Mouse (Mus musculus) T-helper 1 cell (primary cell): ENCODE data around the gene Pih1d1.
"Not testable (repeated sequence)": the region's sequence is repeated elsewhere in the genome, so short reads cannot be mapped to it uniquely, and the experiment has no call there.

Experiments used
- in situ Hi-C: fragments of 300-600 bp; cut with MboI, MseI; formaldehyde crosslinking; loops from one replicate; pipeline ENCODE4 v1.15.1; 2025; ENCODE audit warnings: high pct_unique_total_duplicates

Gene Pih1d1

GRCm38 (mm10) chr7:45166950-45167401, 12.9 kb downstream of the Pih1d1 start:
- in situ Hi-C loops: no loop called here

GRCm38 (mm10) chr7:45167761-45168445, 13.8 kb downstream of the Pih1d1 start:
- in situ Hi-C loops: no loop called here

DNA sequence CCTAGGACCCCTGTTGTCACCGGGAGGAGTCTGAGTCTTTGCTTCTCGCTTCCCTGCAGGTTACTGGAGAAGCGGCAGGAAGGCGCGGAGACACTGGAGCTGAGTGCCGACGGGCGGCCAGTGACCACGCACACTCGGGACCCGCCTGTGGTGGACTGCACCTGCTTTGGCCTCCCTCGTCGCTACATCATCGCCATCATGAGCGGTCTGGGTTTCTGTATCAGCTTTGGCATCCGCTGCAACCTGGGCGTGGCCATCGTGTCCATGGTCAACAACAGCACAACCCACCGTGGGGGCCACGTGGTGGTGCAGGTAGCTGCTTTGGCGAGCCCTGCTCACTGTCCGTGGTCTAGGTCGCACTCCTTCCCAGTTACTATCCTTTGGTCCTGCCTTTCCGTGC, 14.6 kb downstream of the Pih1d1 start:
- in situ Hi-C loops: no loop called here

- in situ Hi-C loops: no loop called here
Measured at GRCm38 (mm10) chr7:45169495-45169894, 15.4 kb downstream of the Pih1d1 start.

DNA sequence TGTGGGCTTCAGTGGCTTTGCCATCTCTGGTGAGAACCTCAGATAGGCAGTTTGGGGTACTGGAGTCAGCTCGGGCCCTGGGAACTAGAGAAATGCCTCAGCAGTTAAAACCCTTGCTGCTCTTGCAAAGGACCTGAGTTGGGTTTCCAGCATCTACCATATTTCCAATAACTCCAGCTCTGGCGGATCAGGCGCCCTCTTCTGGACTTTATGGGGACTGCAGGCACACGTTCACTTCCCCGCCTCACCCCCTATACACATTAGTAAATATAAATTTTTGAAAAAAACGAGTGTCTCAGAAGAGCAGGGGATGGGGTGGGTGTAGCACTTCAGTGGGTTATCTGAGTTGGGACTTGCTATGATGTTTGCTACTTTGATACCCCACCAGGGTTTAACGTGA, 18.9 kb downstream of the Pih1d1 start:
- in situ Hi-C loops: no loop called here

DNA sequence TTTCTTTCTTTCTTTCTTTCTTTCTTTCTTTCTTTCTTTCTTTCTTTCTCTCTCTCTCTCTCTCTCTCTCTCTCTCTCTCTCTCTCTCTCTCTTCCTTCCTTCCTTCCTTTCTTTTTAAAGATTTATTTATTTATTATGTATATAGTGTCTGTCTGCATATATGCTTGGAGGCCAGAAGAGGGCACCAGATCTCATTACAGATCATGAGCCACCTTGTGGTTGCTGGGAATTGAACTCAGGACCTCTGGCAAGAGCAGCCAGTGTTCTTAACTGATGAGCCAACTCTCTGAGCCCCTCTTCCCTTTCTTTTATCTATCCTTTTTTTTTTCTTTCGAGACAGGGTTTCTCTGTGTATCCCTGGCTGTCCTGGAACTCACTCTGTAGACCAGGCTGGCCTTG, 19.7 kb downstream of the Pih1d1 start:
- in situ Hi-C loops: not testable (repeated sequence)

DNA sequence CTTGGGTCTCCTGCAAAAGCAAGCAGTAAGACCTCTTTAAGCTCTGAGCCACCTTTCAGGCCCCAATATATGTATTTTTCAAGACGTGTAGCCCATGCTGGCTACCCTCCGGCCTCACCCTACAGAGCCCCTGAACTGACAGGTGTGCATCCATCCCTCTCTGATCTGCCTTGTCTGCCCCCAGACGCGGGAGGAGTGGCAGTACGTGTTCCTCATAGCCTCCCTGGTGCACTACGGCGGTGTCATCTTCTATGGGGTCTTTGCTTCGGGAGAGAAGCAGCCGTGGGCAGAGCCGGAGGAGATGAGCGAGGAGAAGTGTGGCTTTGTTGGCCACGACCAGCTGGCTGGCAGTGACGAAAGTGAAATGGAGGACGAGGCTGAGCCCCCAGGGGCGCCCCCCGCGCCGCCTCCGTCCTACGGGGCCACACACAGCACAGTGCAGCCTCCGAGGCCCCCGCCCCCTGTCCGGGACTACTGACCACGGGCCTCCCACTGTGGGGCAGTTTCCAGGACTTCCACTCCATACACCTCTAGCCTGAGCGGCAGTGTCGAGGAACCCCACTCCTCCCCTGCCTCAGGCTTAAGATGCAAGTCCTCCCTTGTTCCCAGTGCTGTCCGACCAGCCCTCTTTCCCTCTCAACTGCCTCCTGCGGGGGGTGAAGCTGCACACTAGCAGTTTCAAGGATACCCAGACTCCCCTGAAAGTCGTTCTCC, 20.6 kb downstream of the Pih1d1 start:
- in situ Hi-C loops: no loop called here

DNA sequence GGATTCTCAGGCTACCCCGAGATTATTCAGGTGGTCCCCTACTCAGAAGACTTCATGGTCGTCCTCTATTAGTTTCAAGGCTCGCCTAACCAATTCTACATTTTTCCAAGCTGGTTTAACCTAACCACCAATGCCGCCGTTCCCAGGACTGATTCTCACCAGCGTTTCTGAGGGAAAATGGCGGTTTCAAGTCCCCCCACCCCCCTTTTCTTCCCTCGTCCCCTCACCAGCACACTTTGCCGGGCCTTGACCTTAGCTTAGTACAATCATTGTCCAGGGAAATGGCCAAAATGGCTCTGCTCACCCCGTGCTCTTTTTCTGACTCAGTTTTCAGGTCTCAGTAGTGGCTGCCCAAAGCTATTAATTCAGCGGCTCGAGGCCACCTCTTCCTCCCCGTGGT, 21.3 kb downstream of the Pih1d1 start:
- in situ Hi-C loops: no loop called here

GRCm38 (mm10) chr7:45175929-45176328, 21.8 kb downstream of the Pih1d1 start:
- in situ Hi-C loops: no loop called here

GRCm38 (mm10) chr7:45176356-45176755, 22.3 kb downstream of the Pih1d1 start:
- in situ Hi-C loops: no loop called here

GRCm38 (mm10) chr7:45178550-45178949, 24.4 kb downstream of the Pih1d1 start:
- in situ Hi-C loops: no loop called here

GRCm38 (mm10) chr7:45179469-45179868, 25.4 kb downstream of the Pih1d1 start, which contains the start of gene Gfy:
Gene Gfy (minus strand): TSS chr7:45179569.
- in situ Hi-C loops: no loop called here

DNA sequence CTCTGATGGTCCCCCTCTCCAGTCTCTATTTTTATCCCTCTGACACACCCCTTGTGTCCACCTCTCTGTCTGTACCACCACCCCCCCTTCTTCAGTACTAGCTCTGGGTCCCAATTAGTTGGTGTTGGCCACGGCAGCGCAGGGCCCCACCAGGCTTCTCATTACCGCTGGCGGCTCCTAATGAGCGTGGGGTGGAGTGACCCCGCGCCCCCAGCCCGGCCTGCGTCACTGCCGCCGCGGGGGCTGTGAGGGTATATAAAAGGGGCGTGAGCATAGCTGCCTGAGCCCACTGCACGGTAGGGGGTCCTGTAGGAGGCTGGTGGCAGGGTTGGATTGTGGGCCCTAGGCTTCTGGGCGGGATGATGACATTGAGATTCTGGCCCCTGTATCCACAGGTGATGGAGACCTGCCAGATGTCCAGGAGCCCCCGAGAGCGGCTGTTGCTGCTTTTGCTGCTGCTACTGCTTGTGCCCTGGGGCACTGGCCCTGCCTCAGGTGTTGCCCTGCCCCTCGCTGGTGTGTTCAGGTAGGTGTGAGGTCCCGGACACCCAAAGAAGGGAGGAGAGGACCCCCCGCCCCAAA, 26.9 kb downstream of the Pih1d1 start, which contains the start of gene Pth2:
Gene Pth2, plus strand, starts transcription at position 100 of the 582 bp plus-strand sequence.
- in situ Hi-C loops: no loop called here

GRCm38 (mm10) chr7:45181540-45181939, 27.4 kb downstream of the Pih1d1 start:
- in situ Hi-C loops: no loop called here

DNA sequence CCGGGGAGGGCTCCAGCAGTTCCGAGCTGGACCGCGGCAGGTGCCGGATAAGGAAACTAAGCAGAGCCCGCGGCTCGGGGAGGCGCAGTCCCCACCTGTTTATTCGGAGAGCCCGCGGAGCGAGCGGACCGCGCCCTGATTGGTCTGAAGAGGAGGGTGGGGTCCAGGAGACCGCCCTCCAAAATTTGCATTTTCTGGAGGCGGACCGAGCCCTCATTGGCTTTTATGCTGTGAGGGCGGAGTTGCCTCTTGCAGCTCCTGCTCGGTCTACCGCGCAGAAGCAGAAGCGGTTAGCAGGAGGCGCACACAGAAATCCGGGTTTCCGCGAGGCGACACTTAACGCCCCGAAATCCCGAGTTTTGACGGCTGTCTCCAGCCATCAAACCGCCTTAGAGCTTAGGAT, 28.1 kb downstream of the Pih1d1 start:
- in situ Hi-C loops: no loop called here

- in situ Hi-C loops: no loop called here
Measured at GRCm38 (mm10) chr7:45182606-45183005, 28.5 kb downstream of the Pih1d1 start.

- in situ Hi-C loops: no loop called here
Measured at GRCm38 (mm10) chr7:45183672-45184071, 29.6 kb downstream of the Pih1d1 start.

GRCm38 (mm10) chr7:45185921-45186320, 31.8 kb downstream of the Pih1d1 start:
- in situ Hi-C loops: no loop called here

DNA sequence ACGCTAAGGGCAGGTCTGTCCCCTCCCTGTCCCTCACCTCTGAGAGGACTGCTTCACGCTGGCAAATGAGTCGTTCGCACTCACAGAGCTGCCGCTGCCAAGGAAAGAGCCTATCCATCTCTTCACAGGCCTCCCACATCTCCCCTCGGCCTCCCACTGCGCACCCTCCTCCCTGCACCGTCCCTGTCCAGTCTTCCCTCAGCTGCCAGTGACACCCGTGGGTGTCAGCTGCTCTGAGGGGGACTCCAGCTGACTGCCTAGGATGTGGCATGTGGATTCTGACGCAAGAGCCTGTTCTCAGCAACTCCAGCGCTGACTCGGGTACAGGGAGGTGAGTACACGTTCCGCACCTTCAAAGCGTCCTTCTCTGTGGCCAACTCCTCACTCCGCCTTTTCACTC, 35.5 kb downstream of the Pih1d1 start:
- in situ Hi-C loops: no loop called here

DNA sequence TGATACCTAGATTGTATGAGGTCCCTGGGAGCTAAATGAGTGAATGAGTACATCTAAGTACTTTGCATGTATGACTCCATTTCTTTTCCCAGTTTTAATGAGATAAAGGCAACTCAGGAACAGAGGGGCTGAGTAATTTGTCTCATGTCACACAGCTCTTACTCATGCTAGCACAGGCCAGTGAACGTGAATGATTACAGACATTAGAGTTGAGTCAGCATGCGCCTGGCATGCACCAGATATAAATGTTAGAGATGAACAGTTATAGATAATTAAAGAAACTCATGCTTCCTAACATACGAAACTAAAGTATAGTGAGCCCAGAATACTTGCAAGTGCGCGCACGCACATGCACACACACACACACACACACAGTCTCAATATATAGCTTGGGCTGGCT, 36.1 kb downstream of the Pih1d1 start:
- in situ Hi-C loops: no loop called here

DNA sequence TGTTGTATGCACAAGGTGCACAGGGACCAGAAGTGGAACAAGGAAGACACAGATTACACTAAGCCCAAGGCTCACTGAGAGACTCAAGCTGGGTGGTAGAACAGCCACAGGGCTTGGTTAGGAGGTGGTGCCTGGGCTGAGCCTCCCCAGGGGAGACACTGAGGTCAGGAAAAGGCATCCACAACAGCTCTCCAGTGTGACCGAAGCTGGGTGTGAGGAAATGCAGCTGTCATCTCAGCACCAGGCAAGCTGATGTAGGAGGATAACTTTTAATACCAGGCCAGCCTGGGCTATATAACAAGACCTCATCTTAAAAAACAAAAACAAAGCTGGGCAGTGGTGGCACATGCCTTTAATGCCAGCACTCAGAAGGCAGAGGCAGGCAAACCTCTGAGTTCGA, 37.1 kb downstream of the Pih1d1 start:
- in situ Hi-C loops: no loop called here

GRCm38 (mm10) chr7:45191803-45192363, 37.8 kb downstream of the Pih1d1 start:
- in situ Hi-C loops: no loop called here
